ENCODE assay signal across 9 mouse cellular contexts in the genomic region with DNA sequence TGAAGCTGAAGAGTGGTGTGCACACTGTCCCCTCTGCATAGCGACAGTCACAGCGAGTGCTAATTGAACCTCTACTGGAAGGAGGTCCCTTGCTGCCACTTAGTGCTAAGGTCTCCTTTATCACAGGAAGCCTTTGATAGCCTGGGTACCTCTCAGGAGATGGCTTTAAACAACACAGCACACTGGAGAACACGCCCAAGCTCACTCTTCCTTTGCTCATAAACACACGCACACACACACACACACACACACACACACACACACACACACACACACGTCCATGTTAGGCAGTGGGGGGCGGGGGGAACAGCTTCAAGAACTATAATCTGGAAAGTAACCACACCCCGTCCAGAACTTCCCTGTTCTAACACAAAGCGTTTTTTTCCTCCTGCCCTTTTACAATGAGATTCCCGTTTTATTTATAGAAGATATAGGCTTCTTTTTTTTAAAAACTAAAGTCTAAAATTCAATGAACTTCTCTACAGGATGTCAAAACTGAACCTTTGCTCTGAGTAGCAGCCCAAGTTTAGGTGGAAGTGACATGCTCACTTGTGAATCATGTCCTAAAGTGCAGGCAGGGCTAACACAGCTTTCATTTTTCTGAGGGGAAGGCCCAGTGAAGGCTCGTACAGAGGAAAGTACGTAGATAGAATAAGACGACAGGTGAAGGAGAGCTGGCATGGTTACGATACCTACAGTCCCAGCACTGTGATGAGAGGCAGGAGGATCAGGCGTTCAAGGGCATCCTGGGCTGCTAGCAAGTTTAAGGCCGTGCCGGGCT. TPM values are rescaled to one million over a fixed set of nuclear protein-coding genes. Genes with fewer than 3 reads are reported as not detected.
A peak's percentile ranks its signal among the peaks of the same experiment; 100 is the strongest.
DNase-seq lines count a peak whose midpoint lies in the region; ATAC-seq and TF ChIP-seq lines count a peak whose summit lies in the region.
"Had no signal": no experiment of that assay in that cellular context is flagged by ENCODE, and none has a peak within 500 bp of the region (broad histone marks: within the 10 kb centered on the region; RNA-seq: fewer than 3 reads in every experiment).

No protein-coding gene starts in this region.

- H3K4me1 ChIP-seq in heart, embryonic 11.5 days (ENCODE audit: control insufficient read depth, insufficient read depth, low read length), result peaks cover 25% of the 10 kb centered on the region
- H3K4me1 ChIP-seq in brown adipose tissue, adult 24 weeks (ENCODE audit: control insufficient read depth, insufficient read depth, insufficient read length, low read length), result peaks cover 11% of the 10 kb centered on the region
- peaks cover 9% of the 10 kb centered on the region for H3K4me1 ChIP-seq in lung, embryonic 16.5 days (replicated peaks; ENCODE audit: control insufficient read depth, insufficient read depth, low read length)
- no peaks in the 10 kb centered on the region for H3K4me1 ChIP-seq in stomach, postnatal 0 days (replicated peaks; ENCODE audit: control insufficient read depth, insufficient read depth)

- H3K4me2 ChIP-seq in heart, embryonic 11.5 days, result no peak overlapping the region
- no peak overlapping the region for H3K4me2 ChIP-seq in lung, embryonic 16.5 days (ENCODE audit: low read depth, low read length)
- no peak overlapping the region for H3K4me2 ChIP-seq in stomach, postnatal 0 days (replicated peaks; ENCODE audit: low read depth)

- TF ChIP-seq CTCF in stomach, postnatal 0 days (IDR thresholded peaks at IDR 0.05; ENCODE audit: low read depth), result no peak

- no peaks in the 10 kb centered on the region for H3K36me3 ChIP-seq in heart, embryonic 11.5 days (ENCODE audit: control insufficient read depth, insufficient read depth, low read length)
- no peaks in the 10 kb centered on the region for H3K36me3 ChIP-seq in lung, embryonic 16.5 days (ENCODE audit: control insufficient read depth, insufficient read depth, low read length)
- H3K36me3 ChIP-seq in stomach, postnatal 0 days (ENCODE audit: control insufficient read depth, insufficient read depth, low read length), result no peaks in the 10 kb centered on the region

- H3K9ac ChIP-seq in heart, embryonic 11.5 days (ENCODE audit: low read depth, low read length), result no peak overlapping the region
- H3K9ac ChIP-seq in lung, embryonic 16.5 days (ENCODE audit: low read length), result no peak overlapping the region
- H3K9ac ChIP-seq in stomach, postnatal 0 days (ENCODE audit: low read length), result no peak overlapping the region

- 54% methylated on average over 16 of the region's 16 CpGs for WGBS in heart, embryonic 11.5 days (ENCODE audit: insufficient replicate concordance)
- 47% methylated on average over 16 of the region's 16 CpGs for WGBS in lung, embryonic 16.5 days
- WGBS in stomach, postnatal 0 days, result 49% methylated on average over 16 of the region's 16 CpGs

- TF ChIP-seq EP300 in stomach, postnatal 0 days (optimal IDR thresholded peaks at IDR 0.05), result no peak

- no peak overlapping the region for H3K4me3 ChIP-seq in heart, embryonic 11.5 days (ENCODE audit: low read depth, low read length)
- H3K4me3 ChIP-seq in brown adipose tissue, adult 24 weeks (ENCODE audit: insufficient read depth, low read depth, low read length), result no peak overlapping the region
- H3K4me3 ChIP-seq in lung, embryonic 16.5 days (ENCODE audit: low read length), result no peak overlapping the region
- no peak overlapping the region for H3K4me3 ChIP-seq in stomach, postnatal 0 days (ENCODE audit: low read depth, low read length)

- H3K27ac ChIP-seq in heart, embryonic 11.5 days (ENCODE audit: low read depth, low read length), result peak overlapping the region; percentile 50
- H3K27ac ChIP-seq in brown adipose tissue, adult 24 weeks (replicated peaks; ENCODE audit: low read depth, low read length), result peak overlapping the region; percentile 75
- H3K27ac ChIP-seq in lung, embryonic 16.5 days (ENCODE audit: low read length), result 0 out of 2 replicates have a peak overlapping the region, but pooled peaks have one; percentile 10
- H3K27ac ChIP-seq in stomach, postnatal 0 days (replicated peaks), result no peak overlapping the region

- 0 out of 2 replicates have a peak, but pooled peaks have one; percentile 11 for ATAC-seq in heart, embryonic 11.5 days (replicated peaks; ENCODE audit: insufficient number of reproducible peaks, low FRiP score, low TSS enrichment)
- peak; percentile 56; the same call in 1 of the 2 replicates for ATAC-seq in lung, embryonic 16.5 days (ENCODE audit: low read depth)
- peak; percentile 46 for ATAC-seq in stomach, postnatal 0 days (ENCODE audit: low FRiP score, low TSS enrichment)

- no peaks in the 10 kb centered on the region for H3K27me3 ChIP-seq in heart, embryonic 11.5 days (ENCODE audit: control insufficient read depth, insufficient read depth, low read length)
- H3K27me3 ChIP-seq in lung, embryonic 16.5 days (ENCODE audit: control insufficient read depth, insufficient read depth, low read depth, low read length), result no peaks in the 10 kb centered on the region
- no peaks in the 10 kb centered on the region for H3K27me3 ChIP-seq in stomach, postnatal 0 days (ENCODE audit: control insufficient read depth, insufficient read depth, low read length)

- intact Hi-C loops in heart, postnatal 36 days (cut with DNase I), result no loop called here

- H3K9me3 ChIP-seq in heart, embryonic 11.5 days (replicated peaks; ENCODE audit: control insufficient read depth, low read length), result no peaks in the 10 kb centered on the region
- no peaks in the 10 kb centered on the region for H3K9me3 ChIP-seq in lung, embryonic 16.5 days (ENCODE audit: control insufficient read depth, low read length)
- no peaks in the 10 kb centered on the region for H3K9me3 ChIP-seq in stomach, postnatal 0 days (ENCODE audit: control insufficient read depth, low read length)

- no peak for DNase-seq in heart, postnatal 36 days
- DNase-seq in stomach, postnatal 0 days (ENCODE audit: low spot score), result peak; percentile 68
- DNase-seq in ovary, postnatal 14 days (ENCODE audit: low spot score), result no peak
- DNase-seq in c-Kit-positive CD71-positive TER-119-positive erythroid progenitor cells, embryonic 14.5 days (ENCODE audit: low spot score), result no peak
- DNase-seq in cerebellum, adult 18-20 months, result no peak
- DNase-seq: gastrocnemius, postnatal 14 days had no signal

RNA-seq across cellular contexts. Expression of a gene that starts 30.9 kb away (rescaled TPM):
- 149 and 177 TPM in 2 replicates for polyA plus RNA-seq in heart, embryonic 11.5 days (2014; fragmentation: Nextera tagmentation; extraction: Ambion mirVana)
- 10 to 100 TPM; 54.8 to 56.6 TPM for total RNA-seq in heart, postnatal 36 days (2021)
- 158 and 181 TPM in 2 replicates for polyA plus RNA-seq in brown adipose tissue, adult 24 weeks (2012; ENCODE audit: insufficient read depth, insufficient read length, missing spikeins)
- 177 and 188 TPM in 2 replicates for polyA plus RNA-seq in lung, embryonic 16.5 days (2015; fragmentation: Nextera tagmentation; extraction: Ambion mirVana)
- 143 TPM in 2 replicates for polyA plus RNA-seq in stomach, postnatal 0 days (2015; fragmentation: Nextera tagmentation; extraction: Ambion mirVana)
